Mouse (Mus musculus): ENCODE data around the gene 4933407L21Rik.

DNA sequence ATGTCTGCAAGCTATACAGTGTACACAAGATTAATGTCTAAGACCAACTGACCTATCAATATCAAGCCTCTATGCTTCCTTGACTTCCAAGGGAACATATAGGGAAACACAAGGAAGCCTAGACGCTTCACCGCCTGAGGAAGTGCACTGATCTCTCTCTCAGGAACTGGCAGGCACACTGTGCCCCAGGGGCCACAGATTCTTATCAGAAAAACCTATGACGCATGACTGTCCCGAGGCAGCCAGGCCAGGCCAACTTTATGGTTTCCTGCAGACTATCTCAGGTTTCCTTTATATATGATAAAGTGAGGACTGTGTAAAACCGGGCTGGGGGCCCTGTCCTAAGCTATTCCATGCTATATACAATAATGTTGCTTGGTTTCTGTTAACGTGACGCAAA is 8.7 kb upstream of the 4933407L21Rik start:
- TF ChIP-seq CTCF (IDR thresholded peaks at IDR 0.05; ENCODE audit: control insufficient read depth, insufficient read depth, low read length) (no peak), POLR2A (IDR thresholded peaks at IDR 0.05; ENCODE audit: borderline replicate concordance, control insufficient read depth, low read depth, low read length) (no peak)

All from bone marrow, adult 2 months (tissue).